Mouse (Mus musculus): ENCODE measurements around the gene Sdc4. TPM values are rescaled to one million over a fixed set of nuclear protein-coding genes. Genes with fewer than 3 reads are reported as not detected.

The Sdc4 gene
- polyA plus RNA-seq, 1 experiment = 37.6 TPM

- H3K4me3 ChIP-seq (ENCODE audit: insufficient read depth, low read depth, low read length) = no peak overlapping the region
- H3K4me1 ChIP-seq (ENCODE audit: control insufficient read depth, insufficient read depth, insufficient read length, low read length) = no peaks in the 10 kb centered on the region; the same call in 1 of the 2 replicates
- H3K27ac ChIP-seq (replicated peaks; ENCODE audit: low read depth, low read length) = no peak overlapping the region
These were observed 36.0 kb downstream of the Sdc4 start for GRCm38 (mm10) chr2:164407708-164408107.

GRCm38 (mm10) chr2:164405519-164405918, 38.2 kb downstream of the Sdc4 start:
- no peak overlapping the region for H3K4me3 ChIP-seq (ENCODE audit: insufficient read depth, low read depth, low read length)
- no peak overlapping the region for H3K27ac ChIP-seq (replicated peaks; ENCODE audit: low read depth, low read length)
- H3K4me1 ChIP-seq (ENCODE audit: control insufficient read depth, insufficient read depth, insufficient read length, low read length) = no peaks in the 10 kb centered on the region; the same call in 1 of the 2 replicates

GRCm38 (mm10) chr2:164405060-164405459, 38.6 kb downstream of the Sdc4 start, which contains the start of gene Matn4:
TSS of gene Matn4 (minus strand) at chr2:164405160.
- H3K4me1 ChIP-seq (ENCODE audit: control insufficient read depth, insufficient read depth, insufficient read length, low read length) = no peaks in the 10 kb centered on the region; the same call in 1 of the 2 replicates
- H3K4me3 ChIP-seq (ENCODE audit: insufficient read depth, low read depth, low read length) = peak within 1 kb of the TSS; percentile 31
- H3K27ac ChIP-seq (replicated peaks; ENCODE audit: low read depth, low read length) = no peak within 1 kb of the TSS

GRCm38 (mm10) chr2:164404082-164404990, 39.4 kb downstream of the Sdc4 start:
- H3K27ac ChIP-seq (replicated peaks; ENCODE audit: low read depth, low read length) = no peak overlapping the region
- H3K4me3 ChIP-seq (ENCODE audit: insufficient read depth, low read depth, low read length) = peak overlapping the region; percentile 31
- no peaks in the 10 kb centered on the region; the same call in 1 of the 2 replicates for H3K4me1 ChIP-seq (ENCODE audit: control insufficient read depth, insufficient read depth, insufficient read length, low read length)

GRCm38 (mm10) chr2:164403396-164404081, 40.1 kb downstream of the Sdc4 start:
- Histone ChIP-seq H3K4me1 (ENCODE audit: control insufficient read depth, insufficient read depth, insufficient read length, low read length) (no peaks in the 10 kb centered on the region; the same call in 1 of the 2 replicates), H3K4me3 (ENCODE audit: insufficient read depth, low read depth, low read length) (no peak overlapping the region), H3K27ac (replicated peaks; ENCODE audit: low read depth, low read length) (no peak overlapping the region)

GRCm38 (mm10) chr2:164402906-164403305, 40.8 kb downstream of the Sdc4 start, which contains the start of gene Rbpjl:
TSS of gene Rbpjl (plus strand) at chr2:164403141.
- Histone ChIP-seq H3K27ac (replicated peaks; ENCODE audit: low read depth, low read length) (no peak within 1 kb of the TSS), H3K4me3 (ENCODE audit: insufficient read depth, low read depth, low read length) (no peak within 1 kb of the TSS)

GRCm38 (mm10) chr2:164396911-164397310, 46.8 kb downstream of the Sdc4 start:
- H3K27ac ChIP-seq (replicated peaks; ENCODE audit: low read depth, low read length) = no peak overlapping the region
- H3K4me3 ChIP-seq (ENCODE audit: insufficient read depth, low read depth, low read length) = no peak overlapping the region
- no peaks in the 10 kb centered on the region for H3K4me1 ChIP-seq (ENCODE audit: control insufficient read depth, insufficient read depth, insufficient read length, low read length)

More at GRCm38 (mm10) chr2:164402906-164403305, 40.8 kb downstream of the Sdc4 start, which contains the start of gene Rbpjl:
- no peaks in the 10 kb centered on the region; the same call in 1 of the 2 replicates for H3K4me1 ChIP-seq (ENCODE audit: control insufficient read depth, insufficient read depth, insufficient read length, low read length)

- no peaks in the 10 kb centered on the region for H3K4me1 ChIP-seq (ENCODE audit: control insufficient read depth, insufficient read depth, insufficient read length, low read length)
- H3K27ac ChIP-seq (replicated peaks; ENCODE audit: low read depth, low read length) = no peak overlapping the region
- H3K4me3 ChIP-seq (ENCODE audit: insufficient read depth, low read depth, low read length) = no peak overlapping the region
These were observed 47.6 kb downstream of the Sdc4 start for GRCm38 (mm10) chr2:164396076-164396475.

GRCm38 (mm10) chr2:164393126-164393525, 50.6 kb downstream of the Sdc4 start:
- Histone ChIP-seq H3K4me3 (ENCODE audit: insufficient read depth, low read depth, low read length) (no peak overlapping the region), H3K4me1 (ENCODE audit: control insufficient read depth, insufficient read depth, insufficient read length, low read length) (no peaks in the 10 kb centered on the region)

GRCm38 (mm10) chr2:164389499-164389898, 54.2 kb downstream of the Sdc4 start:
- Histone ChIP-seq H3K4me3 (ENCODE audit: insufficient read depth, low read depth, low read length) (peak overlapping the region; percentile 50), H3K4me1 (ENCODE audit: control insufficient read depth, insufficient read depth, insufficient read length, low read length) (no peaks in the 10 kb centered on the region), H3K27ac (replicated peaks; ENCODE audit: low read depth, low read length) (no peak overlapping the region)

More at GRCm38 (mm10) chr2:164393126-164393525, 50.6 kb downstream of the Sdc4 start:
- no peak overlapping the region for H3K27ac ChIP-seq (replicated peaks; ENCODE audit: low read depth, low read length)

- Histone ChIP-seq H3K27ac (replicated peaks; ENCODE audit: low read depth, low read length) (no peak within 1 kb of the TSS), H3K4me3 (ENCODE audit: insufficient read depth, low read depth, low read length) (peak within 1 kb of the TSS; percentile 50), H3K4me1 (ENCODE audit: control insufficient read depth, insufficient read depth, insufficient read length, low read length) (no peaks in the 10 kb centered on the region)
These were observed 54.7 kb downstream of the Sdc4 start, which contains the start of gene Slpi for GRCm38 (mm10) chr2:164389020-164389419. TSS of gene Slpi (minus strand) at chr2:164389095.

- Histone ChIP-seq H3K4me3 (ENCODE audit: insufficient read depth, low read depth, low read length) (no peak overlapping the region), H3K4me1 (ENCODE audit: control insufficient read depth, insufficient read depth, insufficient read length, low read length) (no peaks in the 10 kb centered on the region), H3K27ac (replicated peaks; ENCODE audit: low read depth, low read length) (no peak overlapping the region)
These were observed 56.7 kb downstream of the Sdc4 start for GRCm38 (mm10) chr2:164386953-164387352.

GRCm38 (mm10) chr2:164385927-164386763, 57.5 kb downstream of the Sdc4 start:
- Histone ChIP-seq H3K4me3 (ENCODE audit: insufficient read depth, low read depth, low read length) (no peak overlapping the region), H3K27ac (replicated peaks; ENCODE audit: low read depth, low read length) (no peak overlapping the region), H3K4me1 (ENCODE audit: control insufficient read depth, insufficient read depth, insufficient read length, low read length) (no peaks in the 10 kb centered on the region)

- H3K4me3 ChIP-seq (ENCODE audit: insufficient read depth, low read depth, low read length) = no peak overlapping the region
- no peaks in the 10 kb centered on the region for H3K4me1 ChIP-seq (ENCODE audit: control insufficient read depth, insufficient read depth, insufficient read length, low read length)
These were observed 59.9 kb downstream of the Sdc4 start for GRCm38 (mm10) chr2:164383656-164384399.

More at GRCm38 (mm10) chr2:164383656-164384399, 59.9 kb downstream of the Sdc4 start:
- H3K27ac ChIP-seq (replicated peaks; ENCODE audit: low read depth, low read length) = no peak overlapping the region

Data from brown adipose tissue, adult 24 weeks (tissue).